Mouse (Mus musculus) erythroblast, embryonic 14.5 days (primary cell): ENCODE measurements around the gene Lhfp.

Experiments used
- GATA1 ChIP-seq: IDR thresholded peaks from 2 replicates; pipeline ENCODE4 v1.6.1; 2012; ENCODE audit warnings: low read length, inconsistent platforms, mixed read lengths
- TAL1 ChIP-seq: IDR thresholded peaks from 3 replicates; pipeline ENCODE4 v1.6.1; 2012; ENCODE audit warnings: low read length, inconsistent platforms, mixed read lengths

GRCm38 (mm10) chr3:53201670-53202069, 160.3 kb downstream of the Lhfp start:
- TF ChIP-seq GATA1 (no peak), TAL1 (no peak)
